Mouse (Mus musculus) lung, postnatal 0 days (tissue): ENCODE data around the gene Pax3. TPM values are rescaled to one million over a fixed set of nuclear protein-coding genes. Genes with fewer than 3 reads are reported as not detected.
A peak's percentile ranks its signal among the peaks of the same experiment; 100 is the strongest.

Experiments
- ATAC-seq: fragments of 200-750 bp; cut with Nextera tagmentation; 2 replicates; pipeline ENCODE4 v1.8.0; 2017; ENCODE audit warnings: moderate library complexity
- DNase-seq: peaks from one replicate; pipeline ENCODE4 v3.0.0-alpha.2; 2016; ENCODE audit warnings: low spot score
- H3K27ac ChIP-seq: fragments of 300-500 bp; sonication (generic); 2 replicates; pipeline ENCODE4 v1.5.1; 2014; ENCODE audit warnings: antibody characterized with exemption, mild to moderate bottlenecking, low read length, mixed read lengths
- H3K27me3 ChIP-seq: fragments of 300-500 bp; sonication (generic); replicated peaks from 2 replicates; pipeline ENCODE4 v1.6.1; 2014; ENCODE audit warnings: low read length, mixed read lengths; ENCODE audit not compliant: insufficient read depth
- H3K36me3 ChIP-seq: fragments of 300-500 bp; sonication (generic); 2 replicates; pipeline ENCODE4 v1.6.1; 2014; ENCODE audit warnings: low read length, mixed read lengths; ENCODE audit not compliant: insufficient read depth
- H3K4me1 ChIP-seq: fragments of 300-500 bp; sonication (generic); 2 replicates; pipeline ENCODE4 v1.6.1; 2014; ENCODE audit warnings: antibody characterized with exemption, low read depth, low read length, mixed read lengths; ENCODE audit not compliant: insufficient read depth
- H3K4me2 ChIP-seq: fragments of 300-500 bp; sonication (generic); replicated peaks from 2 replicates; pipeline ENCODE4 v1.6.1; 2014; ENCODE audit warnings: low read depth, mild to moderate bottlenecking, low read length, moderate library complexity, mixed read lengths
- H3K4me3 ChIP-seq: fragments of 300-500 bp; sonication (generic); 2 replicates; pipeline ENCODE4 v1.5.1; 2014; ENCODE audit warnings: low read depth, low read length
- H3K9ac ChIP-seq: fragments of 300-500 bp; sonication (generic); replicated peaks from 2 replicates; pipeline ENCODE4 v1.6.1; 2014; ENCODE audit warnings: low read depth, mild to moderate bottlenecking
- H3K9me3 ChIP-seq: fragments of 300-500 bp; sonication (generic); 2 replicates; pipeline ENCODE4 v1.6.1; 2016; ENCODE audit warnings: low read length, mixed read lengths
- CTCF ChIP-seq: IDR thresholded peaks from 2 replicates; pipeline ENCODE4 v1.5.1; 2016; ENCODE audit warnings: antibody characterized with exemption, mild to moderate bottlenecking
- EP300 ChIP-seq: IDR thresholded peaks from 2 replicates; pipeline ENCODE4 v1.6.1; 2016; ENCODE audit warnings: antibody characterized with exemption, mild to moderate bottlenecking, control low read depth
- WGBS: fragments of 180-500 bp; shearing (Covaris S2); extraction: QIAGEN DNeasy Blood & Tissue Kit; methylation state at CpG from one replicate; pipeline ENCODE4 v1.1.7; 2014; 5-methylcytosine and 5-hydroxymethylcytosine counted together
- polyA plus RNA-seq: library from polyadenylated mRNA; unstranded; fragments of >200 nt; fragmentation: Nextera tagmentation; extraction: Ambion mirVana; gene quantifications from 2 replicates; pipeline ENCODE4 v1.2.1, GENCODE M21; 2015

The Pax3 gene
- polyA plus RNA-seq, 1 experiment from 2014 or later: not detected

- Histone ChIP-seq H3K4me2 (no peak overlapping the region), H3K27ac (no peak overlapping the region)
Observed at GRCm38 (mm10) chr1:78200191-78200590, 3.3 kb upstream of the Pax3 start.

GRCm38 (mm10) chr1:78199221-78199620 lies 2.3 kb upstream of the Pax3 start:
- no peak overlapping the region for H3K4me2 ChIP-seq
- peaks cover 17% of the 10 kb centered on the region for H3K4me1 ChIP-seq
- no peak for DNase-seq
- 4% methylated on average over 9 of the region's 9 CpGs for WGBS
- no peak for ATAC-seq
- H3K27ac ChIP-seq: no peak overlapping the region
- H3K27me3 ChIP-seq: peaks cover 87% of the 10 kb centered on the region
- no peaks in the 10 kb centered on the region for H3K36me3 ChIP-seq
- TF ChIP-seq CTCF: no peak
- TF ChIP-seq EP300: no peak
- H3K9ac ChIP-seq: no peak overlapping the region
- H3K9me3 ChIP-seq: no peaks in the 10 kb centered on the region
- H3K4me3 ChIP-seq: no peak overlapping the region

More at GRCm38 (mm10) chr1:78200191-78200590, 3.3 kb upstream of the Pax3 start:
- peaks cover 87% of the 10 kb centered on the region for H3K27me3 ChIP-seq
- H3K36me3 ChIP-seq: no peaks in the 10 kb centered on the region
- no peak overlapping the region for H3K9ac ChIP-seq
- ATAC-seq (no peak), DNase-seq (no peak)
- 2% methylated on average over 15 of the region's 15 CpGs for WGBS
- H3K9me3 ChIP-seq: no peaks in the 10 kb centered on the region
- no peak overlapping the region for H3K4me3 ChIP-seq
- TF ChIP-seq CTCF: no peak; the same call in 1 of the 2 replicates
- no peak for TF ChIP-seq EP300
- peaks cover 17% of the 10 kb centered on the region for H3K4me1 ChIP-seq

- Histone ChIP-seq H3K9me3 (no peaks in the 10 kb centered on the region), H3K4me2 (no peak overlapping the region), H3K27ac (no peak overlapping the region), H3K27me3 (peaks cover 86% of the 10 kb centered on the region), H3K4me3 (no peak overlapping the region), H3K4me1 (peaks cover 12% of the 10 kb centered on the region; the same call in 1 of the 2 replicates), H3K9ac (no peak overlapping the region), H3K36me3 (no peaks in the 10 kb centered on the region)
- TF ChIP-seq EP300 (no peak), CTCF (no peak)
- ATAC-seq (no peak), DNase-seq (no peak)
- 3% methylated on average over 9 of the region's 9 CpGs for WGBS
Observed at GRCm38 (mm10) chr1:78198319-78198940, 1.5 kb upstream of the Pax3 start.

- TF ChIP-seq EP300: no peak
- TF ChIP-seq CTCF: no peak
- Histone ChIP-seq H3K4me1 (peaks cover 8% of the 10 kb centered on the region; the same call in 1 of the 2 replicates), H3K9ac (no peak overlapping the region), H3K4me2 (peak overlapping the region; percentile 51), H3K4me3 (peak overlapping the region; percentile 35), H3K9me3 (no peaks in the 10 kb centered on the region), H3K36me3 (no peaks in the 10 kb centered on the region), H3K27me3 (peaks cover 83% of the 10 kb centered on the region), H3K27ac (no peak overlapping the region)
- no peak for DNase-seq
- 2% methylated on average over 21 of the region's 21 CpGs for WGBS
- no peak for ATAC-seq
Observed at GRCm38 (mm10) chr1:78197351-78198234, 659 bp upstream of the Pax3 start.

- TF ChIP-seq EP300 (no peak), CTCF (no peak)
- peak overlapping the region; percentile 51 for H3K4me2 ChIP-seq
- no peaks in the 10 kb centered on the region for H3K36me3 ChIP-seq
- ATAC-seq: peak; percentile 37; the same call in 1 of the 2 replicates
- peak overlapping the region; percentile 35 for H3K4me3 ChIP-seq
- DNase-seq: no peak
- H3K4me1 ChIP-seq: peaks cover 8% of the 10 kb centered on the region; the same call in 1 of the 2 replicates
- no peak overlapping the region for H3K27ac ChIP-seq
- H3K27me3 ChIP-seq: peaks cover 86% of the 10 kb centered on the region
- H3K9me3 ChIP-seq: no peaks in the 10 kb centered on the region
- 1% methylated on average over 42 of the region's 42 CpGs for WGBS
- no peak overlapping the region for H3K9ac ChIP-seq
Observed at GRCm38 (mm10) chr1:78195771-78196712, 892 bp downstream of the Pax3 start.

- DNase-seq (no peak), ATAC-seq (no peak)
- H3K36me3 ChIP-seq: no peaks in the 10 kb centered on the region
- H3K9ac ChIP-seq: no peak overlapping the region
- TF ChIP-seq CTCF (no peak), EP300 (no peak)
- peaks cover 89% of the 10 kb centered on the region for H3K27me3 ChIP-seq
- H3K27ac ChIP-seq: no peak overlapping the region
- H3K4me3 ChIP-seq: no peak overlapping the region
- peaks cover 8% of the 10 kb centered on the region; the same call in 1 of the 2 replicates for H3K4me1 ChIP-seq
- no peak overlapping the region for H3K4me2 ChIP-seq
- 3% methylated on average over 21 of the region's 21 CpGs for WGBS
- H3K9me3 ChIP-seq: no peaks in the 10 kb centered on the region
Observed at GRCm38 (mm10) chr1:78195145-78195544, 1.8 kb downstream of the Pax3 start.
